Comparison of ENCODE assay signal across 9 mouse cellular contexts in the genomic region with DNA sequence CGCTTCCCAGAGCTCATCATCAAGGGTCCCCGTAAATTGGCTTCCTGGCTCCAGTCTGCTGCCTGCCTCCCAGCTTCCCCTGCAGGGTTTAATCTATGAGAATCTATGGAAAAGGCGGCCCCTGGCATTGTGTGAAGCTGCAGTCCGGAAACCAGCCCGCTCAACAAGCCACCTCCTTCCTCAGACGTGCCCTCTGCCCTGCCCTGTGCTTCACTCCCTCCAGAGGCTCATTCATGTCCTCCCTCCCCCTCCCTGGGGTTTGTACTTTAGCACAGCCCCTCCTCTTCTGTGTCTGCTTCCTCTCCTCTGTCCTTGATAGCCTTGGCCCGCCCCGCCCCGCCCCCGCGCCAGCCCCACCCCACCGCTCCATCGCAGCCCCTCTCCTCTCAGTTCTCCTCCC. TPM values are rescaled to one million over a fixed set of nuclear protein-coding genes. Genes with fewer than 3 reads are reported as not detected.
DNase-seq lines count a peak whose midpoint lies in the region; ATAC-seq and TF ChIP-seq lines count a peak whose summit lies in the region.
"Had no signal": no experiment of that assay in that cellular context is flagged by ENCODE, and none has a peak within 500 bp of the region (broad histone marks: within the 10 kb centered on the region; RNA-seq: fewer than 3 reads in every experiment).

No protein-coding gene starts in this region.

- no peak for TF ChIP-seq CTCF in liver, adult 2 months (IDR thresholded peaks at IDR 0.05; ENCODE audit: low read depth, low read length)

- peak; percentile 63 for DNase-seq in gastrocnemius, postnatal 25 days
- DNase-seq in gastrocnemius, postnatal 4 days (ENCODE audit: low spot score in 2 of 2): no peak
- DNase-seq in liver, adult 2 months (ENCODE audit: extremely low read depth, low read depth, low spot score): peak; percentile 56
- DNase-seq in thymus, postnatal 10 days (ENCODE audit: low spot score in 2 of 2): peak; percentile 74 to 77
- no peak for DNase-seq in cerebellum, adult 11 months

- H3K9me3 ChIP-seq in forebrain, embryonic 12.5 days: no peaks in the 10 kb centered on the region
- H3K9me3 ChIP-seq in hindbrain, embryonic 15.5 days: no peaks in the 10 kb centered on the region
- no peaks in the 10 kb centered on the region for H3K9me3 ChIP-seq in midbrain, embryonic 16.5 days (replicated peaks; ENCODE audit: control insufficient read depth, low read length, poor library complexity, severe bottlenecking)

- no peaks in the 10 kb centered on the region for H3K36me3 ChIP-seq in forebrain, embryonic 12.5 days (replicated peaks)
- H3K36me3 ChIP-seq in hindbrain, embryonic 15.5 days: no peaks in the 10 kb centered on the region
- no peaks in the 10 kb centered on the region for H3K36me3 ChIP-seq in liver, adult 2 months (ENCODE audit: control insufficient read depth, insufficient read depth, low read length)
- H3K36me3 ChIP-seq in midbrain, embryonic 16.5 days (ENCODE audit: control insufficient read depth, insufficient read depth, low read length): no peaks in the 10 kb centered on the region

- H3K9ac ChIP-seq in forebrain, embryonic 12.5 days: 0 out of 2 replicates have a peak overlapping the region, but pooled peaks have one; percentile 5
- H3K9ac ChIP-seq in hindbrain, embryonic 15.5 days: no peak overlapping the region
- H3K9ac ChIP-seq in liver, adult 2 months (ENCODE audit: low read depth, low read length): no peak overlapping the region
- H3K9ac ChIP-seq in midbrain, embryonic 16.5 days (ENCODE audit: low read depth, low read length): peak overlapping the region; percentile 52

- H3K27me3 ChIP-seq in forebrain, embryonic 12.5 days: 0 out of 2 replicates have a peak, but pooled peaks cover 6% of the 10 kb centered on the region
- H3K27me3 ChIP-seq in hindbrain, embryonic 15.5 days: no peaks in the 10 kb centered on the region
- no peaks in the 10 kb centered on the region for H3K27me3 ChIP-seq in liver, adult 2 months (ENCODE audit: control insufficient read depth, insufficient read depth, low read length)
- no peaks in the 10 kb centered on the region; the same call in 1 of the 2 replicates for H3K27me3 ChIP-seq in midbrain, embryonic 16.5 days (ENCODE audit: control insufficient read depth, insufficient read depth, low read depth, low read length)
- H3K27me3 ChIP-seq: Patski had no signal

- H3K4me3 ChIP-seq in forebrain, embryonic 12.5 days (replicated peaks): peak overlapping the region; percentile 19; the same call in 1 of the 2 replicates
- H3K4me3 ChIP-seq in hindbrain, embryonic 15.5 days: no peak overlapping the region; the same call in 1 of the 2 replicates
- H3K4me3 ChIP-seq in liver, adult 2 months (ENCODE audit: insufficient read depth, low read depth, low read length): no peak overlapping the region
- no peak overlapping the region for H3K4me3 ChIP-seq in midbrain, embryonic 16.5 days (ENCODE audit: low read depth, low read length)

- peak overlapping the region; percentile 45 for H3K4me2 ChIP-seq in forebrain, embryonic 12.5 days
- peak overlapping the region; percentile 46 for H3K4me2 ChIP-seq in hindbrain, embryonic 15.5 days
- H3K4me2 ChIP-seq in midbrain, embryonic 16.5 days (ENCODE audit: low read length): peak overlapping the region; percentile 48

- no peak for TF ChIP-seq POLR2A in liver, adult 2 months (IDR thresholded peaks at IDR 0.05; ENCODE audit: extremely low read depth, insufficient read depth, low read length)

- peaks cover 33% of the 10 kb centered on the region for H3K4me1 ChIP-seq in forebrain, embryonic 12.5 days
- H3K4me1 ChIP-seq in hindbrain, embryonic 15.5 days (replicated peaks): peaks cover 14% of the 10 kb centered on the region
- H3K4me1 ChIP-seq in liver, adult 2 months (ENCODE audit: control insufficient read depth, insufficient read depth, low read length): no peaks in the 10 kb centered on the region
- peaks cover 8% of the 10 kb centered on the region; the same call in 1 of the 2 replicates for H3K4me1 ChIP-seq in midbrain, embryonic 16.5 days (ENCODE audit: control insufficient read depth, insufficient read depth, low read length)

- under 1% methylated on average over 10 of the region's 13 CpGs for WGBS in forebrain, embryonic 12.5 days
- WGBS in hindbrain, embryonic 15.5 days: 2% methylated on average over 11 of the region's 13 CpGs
- WGBS in liver, adult 2 months: 17% methylated on average over 11 of the region's 13 CpGs
- WGBS in midbrain, embryonic 16.5 days: 5% methylated on average over 6 of the region's 13 CpGs

- H3K27ac ChIP-seq in forebrain, embryonic 12.5 days: peak overlapping the region; percentile 33; the same call in 1 of the 2 replicates
- H3K27ac ChIP-seq in hindbrain, embryonic 15.5 days (replicated peaks): 0 out of 2 replicates have a peak overlapping the region, but pooled peaks have one; percentile 2
- H3K27ac ChIP-seq in liver, adult 2 months (replicated peaks; ENCODE audit: insufficient read depth, low read depth, low read length): peak overlapping the region; percentile 58; the same call in 1 of the 2 replicates
- no peak overlapping the region for H3K27ac ChIP-seq in midbrain, embryonic 16.5 days (ENCODE audit: low read length)

- no peaks in the 10 kb centered on the region for H3K79me2 ChIP-seq in liver, adult 2 months (ENCODE audit: control insufficient read depth, insufficient read depth, low read length)

- peak; percentile 75 for ATAC-seq in forebrain, embryonic 12.5 days (ENCODE audit: low FRiP score)
- ATAC-seq in hindbrain, embryonic 15.5 days (ENCODE audit: low FRiP score, low read depth): peak; percentile 61
- peak; percentile 41; the same call in 1 of the 2 replicates for ATAC-seq in midbrain, embryonic 16.5 days
- ATAC-seq: Patski had no signal

RNA-seq across cellular contexts. Expression of a gene that starts 8.8 kb away (rescaled TPM):
- 10 to 100 TPM; 32.3 to 34.8 TPM for total RNA-seq in gastrocnemius, postnatal 25 days (2021)
- total RNA-seq in gastrocnemius, postnatal 4 days (2021): 100 to 1,000 TPM in 1 of 2 experiments, 10 to 100 TPM in 1; 96.0 to 121 TPM
- 24.4 and 28.5 TPM in 2 replicates for polyA plus RNA-seq in forebrain, embryonic 12.5 days (2016; fragmentation: Nextera tagmentation; extraction: Ambion mirVana)
- 32.4 and 40.9 TPM in 2 replicates for polyA plus RNA-seq in hindbrain, embryonic 15.5 days (2015; fragmentation: Nextera tagmentation; extraction: Ambion mirVana)
- 13.2 and 23.6 TPM in 2 replicates for total RNA-seq in liver, adult 2 months (2014; rRNA removed)
- 43.2 and 59.5 TPM in 2 replicates for polyA plus RNA-seq in liver, adult 2 months (2012; rRNA removed)
- polyA plus RNA-seq in midbrain, embryonic 16.5 days (2015; fragmentation: Nextera tagmentation; extraction: Ambion mirVana): 28.3 and 33.3 TPM in 2 replicates

RNA-seq across cellular contexts. Expression of a gene that starts 38.9 kb away (rescaled TPM):
- total RNA-seq in gastrocnemius, postnatal 25 days (2021): not detected
- not detected for total RNA-seq in gastrocnemius, postnatal 4 days (2021)
- 0.46 and 0.52 TPM in 2 replicates for polyA plus RNA-seq in forebrain, embryonic 12.5 days (2016; fragmentation: Nextera tagmentation; extraction: Ambion mirVana)
- polyA plus RNA-seq in hindbrain, embryonic 15.5 days (2015; fragmentation: Nextera tagmentation; extraction: Ambion mirVana): 0.30 and 0.32 TPM in 2 replicates
- total RNA-seq in liver, adult 2 months (2014; rRNA removed): not detected in 2 replicates
- not detected in 2 replicates for polyA plus RNA-seq in liver, adult 2 months (2012; rRNA removed)
- polyA plus RNA-seq in midbrain, embryonic 16.5 days (2015; fragmentation: Nextera tagmentation; extraction: Ambion mirVana): 0.11 TPM in 1 of 2 replicates, not detected in the other

RNA-seq across cellular contexts. Expression of a gene that starts 39.9 kb away (rescaled TPM):
- 10 to 100 TPM in 1 of 2 experiments, 1 to 10 TPM in 1; 8.0 to 10.3 TPM for total RNA-seq in gastrocnemius, postnatal 25 days (2021)
- 10 to 100 TPM; 44.8 to 59.4 TPM for total RNA-seq in gastrocnemius, postnatal 4 days (2021)
- 1.4 and 1.5 TPM in 2 replicates for polyA plus RNA-seq in forebrain, embryonic 12.5 days (2016; fragmentation: Nextera tagmentation; extraction: Ambion mirVana)
- 2.2 and 2.9 TPM in 2 replicates for polyA plus RNA-seq in hindbrain, embryonic 15.5 days (2015; fragmentation: Nextera tagmentation; extraction: Ambion mirVana)
- 0.18 and 0.20 TPM in 2 replicates for total RNA-seq in liver, adult 2 months (2014; rRNA removed)
- 0.40 and 0.68 TPM in 2 replicates for polyA plus RNA-seq in liver, adult 2 months (2012; rRNA removed)
- 1.2 and 1.9 TPM in 2 replicates for polyA plus RNA-seq in midbrain, embryonic 16.5 days (2015; fragmentation: Nextera tagmentation; extraction: Ambion mirVana)

RNA-seq across cellular contexts. Expression of a gene that starts 52.3 kb away (rescaled TPM):
- total RNA-seq in gastrocnemius, postnatal 25 days (2021): 1 to 10 TPM; 3.3 to 3.4 TPM
- total RNA-seq in gastrocnemius, postnatal 4 days (2021): 100 to 1,000 TPM; 130 to 135 TPM
- 834 and 889 TPM in 2 replicates for polyA plus RNA-seq in forebrain, embryonic 12.5 days (2016; fragmentation: Nextera tagmentation; extraction: Ambion mirVana)
- polyA plus RNA-seq in hindbrain, embryonic 15.5 days (2015; fragmentation: Nextera tagmentation; extraction: Ambion mirVana): 187 and 224 TPM in 2 replicates
- total RNA-seq in liver, adult 2 months (2014; rRNA removed): not detected in 2 replicates
- polyA plus RNA-seq in liver, adult 2 months (2012; rRNA removed): 0.50 and 0.56 TPM in 2 replicates
- polyA plus RNA-seq in midbrain, embryonic 16.5 days (2015; fragmentation: Nextera tagmentation; extraction: Ambion mirVana): 98.8 and 113 TPM in 2 replicates

RNA-seq across cellular contexts. Expression of a gene that starts 57.4 kb away (rescaled TPM):
- not detected for total RNA-seq in gastrocnemius, postnatal 25 days (2021)
- total RNA-seq in gastrocnemius, postnatal 4 days (2021): under 1 TPM; 0.32 to 0.36 TPM
- polyA plus RNA-seq in forebrain, embryonic 12.5 days (2016; fragmentation: Nextera tagmentation; extraction: Ambion mirVana): 0.31 and 0.72 TPM in 2 replicates
- 0.87 and 1.2 TPM in 2 replicates for polyA plus RNA-seq in hindbrain, embryonic 15.5 days (2015; fragmentation: Nextera tagmentation; extraction: Ambion mirVana)
- total RNA-seq in liver, adult 2 months (2014; rRNA removed): 0.13 TPM in 1 of 2 replicates, not detected in the other
- polyA plus RNA-seq in liver, adult 2 months (2012; rRNA removed): not detected in 2 replicates
- 0.33 and 0.34 TPM in 2 replicates for polyA plus RNA-seq in midbrain, embryonic 16.5 days (2015; fragmentation: Nextera tagmentation; extraction: Ambion mirVana)
- polyA plus RNA-seq: Patski had no signal

Comparison
In these comparisons a context has a peak if more than half of its experiments do, and no peak if none do; other contexts are left out.
1. DNase-seq: peak in gastrocnemius, postnatal 25 days (single experiment), liver, adult 2 months (single experiment) and thymus, postnatal 10 days (2 of 2); none in gastrocnemius, postnatal 4 days (0 of 2) and cerebellum, adult 11 months (single experiment).
2. H3K9ac ChIP-seq: peak in forebrain, embryonic 12.5 days (single experiment) and midbrain, embryonic 16.5 days (single experiment); none in hindbrain, embryonic 15.5 days (single experiment) and liver, adult 2 months (single experiment).
3. Peak in every context shown above with its lines, with median percentiles within 50 percentile points of each other: ATAC-seq and H3K4me2 ChIP-seq.